Mouse (Mus musculus) CD4-positive helper T cell, adult 2 months (primary cell): ENCODE results near the gene Ssbp3.

Experiments
- DNase-seq: peaks from one replicate; pipeline ENCODE4 v3.0.0-alpha.2; 2012; ENCODE audit warnings: low read depth, missing footprints, low spot score

The Ssbp3 gene

DNA sequence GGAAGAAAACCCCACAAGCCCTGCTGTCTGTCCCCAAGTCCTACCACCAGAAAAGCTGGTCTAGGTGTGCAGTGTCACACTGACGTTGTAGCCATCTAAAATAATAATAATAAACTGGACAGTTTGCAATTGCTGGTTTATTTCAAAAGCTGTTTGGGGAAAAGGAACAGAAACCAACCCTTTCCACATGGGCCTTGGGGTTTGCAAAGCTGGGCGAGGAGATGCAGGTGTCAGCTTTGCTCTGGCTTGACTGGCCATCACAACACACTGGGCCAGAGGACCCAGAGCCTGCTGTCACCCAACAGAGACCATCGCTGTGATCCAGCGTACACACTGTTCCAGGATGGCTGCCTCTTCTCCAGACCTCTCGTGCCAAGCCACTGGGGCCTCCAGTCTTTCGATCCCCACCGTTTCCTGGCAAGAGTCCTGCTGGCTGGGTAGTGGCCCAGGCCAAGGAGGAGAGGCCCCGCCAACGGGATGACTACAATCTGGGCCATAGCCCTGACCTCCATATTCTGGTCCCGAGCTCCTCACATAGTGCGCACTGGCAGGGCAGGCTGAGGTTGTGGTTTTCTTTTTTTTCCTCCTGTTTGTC is 138.2 kb downstream of the Ssbp3 start:
- no peak for DNase-seq

DNA sequence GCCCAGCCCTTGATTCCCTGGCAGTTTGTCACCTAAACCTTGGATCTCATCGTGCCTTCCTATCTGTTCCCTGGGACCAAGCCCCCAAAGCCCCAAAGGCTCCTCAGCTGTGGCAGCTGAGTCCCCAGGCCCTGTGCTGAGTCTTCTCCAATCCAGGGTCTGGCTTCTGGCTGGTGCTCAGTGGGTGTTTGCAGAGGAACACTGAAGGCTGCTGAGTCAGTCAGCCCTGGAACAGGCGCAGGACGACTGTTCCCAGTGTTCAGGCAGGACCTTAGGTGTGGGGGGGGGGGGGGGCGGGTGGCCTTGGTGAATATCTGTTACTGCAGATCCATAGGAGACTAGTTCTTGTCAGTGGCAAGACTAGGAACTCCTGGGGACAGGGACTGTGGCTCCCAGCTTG is 141.4 kb downstream of the Ssbp3 start:
- no peak for DNase-seq

GRCm38 (mm10) chr4:107052962-107053553 is 142.6 kb downstream of the Ssbp3 start:
- no peak for DNase-seq

DNA sequence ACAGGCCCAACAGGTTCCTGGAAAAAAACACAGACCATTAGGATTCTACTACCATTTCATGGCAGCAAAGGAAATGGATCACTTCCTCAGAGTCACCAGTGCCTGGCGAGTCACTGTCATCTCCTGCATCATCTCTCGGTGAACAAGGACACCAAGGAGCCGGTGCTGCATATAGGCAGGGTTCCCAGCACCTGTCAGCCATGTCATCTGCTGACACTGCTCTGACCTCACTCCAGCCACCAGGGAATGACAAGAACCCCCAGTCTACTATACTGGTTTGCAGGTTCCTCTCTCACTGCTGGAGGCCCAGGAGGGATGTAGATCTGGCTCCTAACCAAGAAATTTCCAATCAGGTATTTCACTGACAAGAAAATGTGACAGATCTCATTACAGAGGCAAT is 145.6 kb downstream of the Ssbp3 start:
- DNase-seq, result no peak

GRCm38 (mm10) chr4:107058346-107058745 is 147.8 kb downstream of the Ssbp3 start:
- no peak for DNase-seq

DNA sequence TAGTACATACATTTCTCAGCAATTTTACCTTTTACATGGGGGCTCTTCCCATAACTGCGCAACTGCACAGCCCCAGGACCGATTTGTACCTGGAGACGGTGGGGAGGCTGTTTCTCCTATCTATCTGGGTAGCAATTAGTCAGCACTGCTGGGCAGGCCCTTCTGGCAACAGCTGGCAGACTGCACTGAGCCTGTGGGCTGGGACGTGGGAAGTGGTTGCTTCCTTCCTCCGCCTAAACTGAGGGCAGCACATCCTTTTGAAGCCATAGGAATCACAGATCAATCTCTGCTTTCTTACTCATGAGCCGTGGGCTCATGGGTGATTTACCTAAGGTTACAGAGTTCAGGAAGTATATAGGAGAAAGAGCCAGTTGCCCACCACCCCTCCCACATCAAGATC is 148.3 kb downstream of the Ssbp3 start:
- peak; percentile 14 for DNase-seq

DNA sequence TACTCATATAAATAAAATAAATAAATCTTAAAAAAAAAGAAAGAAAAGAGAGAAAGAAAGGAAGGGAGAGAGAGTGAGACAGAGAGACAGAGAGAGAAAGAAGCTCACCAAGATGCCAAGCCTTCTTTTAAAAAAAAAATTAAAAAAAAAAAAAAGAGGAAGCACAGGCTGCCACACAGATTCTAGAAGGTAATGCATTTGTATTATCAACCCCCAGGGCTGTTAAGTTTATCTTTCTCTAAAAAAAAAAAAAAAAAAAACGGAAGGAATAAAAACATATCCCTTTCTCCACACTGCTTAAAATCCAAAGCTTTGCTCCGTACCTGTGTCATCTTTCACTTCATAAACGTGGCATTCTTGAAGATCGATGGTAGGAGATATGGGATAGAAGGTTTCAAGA is 151.1 kb downstream of the Ssbp3 start:
- no peak for DNase-seq

- DNase-seq, result no peak
These were observed 152.7 kb downstream of the Ssbp3 start for GRCm38 (mm10) chr4:107063214-107063613.

DNA sequence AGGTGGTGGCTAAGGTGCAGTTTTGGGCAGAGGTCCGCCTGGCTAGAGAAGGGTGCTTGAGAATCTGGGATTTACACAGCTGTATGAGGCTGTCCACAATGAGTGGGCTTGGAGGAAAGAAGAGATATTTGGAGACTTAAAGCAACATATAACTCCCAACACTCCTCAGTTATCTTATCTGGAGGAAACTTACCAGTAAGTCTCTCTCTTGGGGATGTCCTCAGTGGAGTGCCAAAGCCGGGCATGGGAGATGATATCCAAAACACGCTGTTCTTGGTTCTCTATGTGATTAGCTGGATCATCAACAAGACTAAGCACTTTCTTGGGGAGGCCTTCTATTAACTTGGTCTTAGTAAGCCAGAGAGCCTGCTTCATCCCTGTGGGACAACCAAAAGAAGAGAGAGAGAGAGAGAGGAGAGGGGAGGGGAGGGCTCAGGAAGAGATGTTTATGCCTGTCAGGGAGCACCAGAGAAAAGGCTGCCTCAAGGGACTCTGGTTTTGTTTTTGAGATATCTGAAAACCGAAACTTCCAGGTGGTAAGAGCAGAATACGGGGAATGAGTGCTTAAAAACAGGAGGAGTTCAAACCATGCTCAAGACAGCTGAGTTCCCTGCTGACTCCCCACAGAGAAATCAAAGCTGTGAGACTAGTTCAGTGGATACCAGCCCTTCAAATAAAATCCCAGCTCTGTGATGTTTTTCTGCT is 154.0 kb downstream of the Ssbp3 start:
- no peak for DNase-seq

DNA sequence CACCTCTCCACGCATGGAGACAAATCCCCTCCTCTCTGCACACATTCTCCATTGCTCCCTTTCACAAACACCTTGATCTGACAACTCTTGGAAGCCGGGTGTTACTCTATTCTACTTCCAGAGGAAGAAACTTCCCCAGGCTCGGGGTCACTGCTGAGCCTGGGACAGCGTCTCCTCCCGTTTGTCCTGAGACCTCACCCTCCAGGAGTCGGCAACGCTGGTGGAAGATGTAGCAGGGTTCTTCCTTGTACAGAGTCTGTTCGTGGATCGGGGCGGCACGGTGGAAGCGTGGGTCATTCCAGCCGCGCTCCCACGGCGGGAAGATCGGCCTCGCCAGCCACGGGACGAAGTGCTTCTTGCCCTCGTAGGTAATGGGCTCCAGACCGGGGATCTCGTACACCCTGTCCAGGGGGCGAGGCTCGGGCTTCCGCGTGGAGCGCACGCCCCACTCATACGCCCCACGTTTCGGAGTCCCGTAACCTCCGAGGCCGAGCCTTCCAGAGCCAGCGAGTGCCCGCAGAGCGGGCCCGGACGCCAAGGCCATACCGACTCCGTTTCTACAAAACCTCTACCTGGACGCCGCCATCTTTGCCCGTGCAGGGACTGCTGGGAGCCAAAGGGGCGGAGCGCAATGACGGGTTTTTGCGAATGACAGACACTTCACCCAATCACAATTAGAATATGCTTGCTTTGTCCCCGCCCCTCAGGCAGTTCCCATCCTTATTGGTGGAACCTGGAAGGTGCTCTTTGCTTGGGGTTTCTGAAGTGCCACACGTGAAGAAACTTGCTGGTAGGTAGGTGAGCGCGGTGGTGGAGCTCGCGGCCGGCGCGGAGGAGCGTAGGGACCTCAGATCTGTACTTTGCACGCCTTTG is 156.0 kb downstream of the Ssbp3 start, which contains the start of the genes Mrpl37 and Cyb5rl:
Gene Mrpl37 (minus strand): TSS at position 617 of the 873 bp plus-strand sequence.
Gene Cyb5rl (plus strand): TSS at position 737 of the 873 bp plus-strand sequence.
- peak; percentile 97 for DNase-seq

- no peak for DNase-seq
These were observed 156.8 kb downstream of the Ssbp3 start for GRCm38 (mm10) chr4:107067151-107067840.

DNA sequence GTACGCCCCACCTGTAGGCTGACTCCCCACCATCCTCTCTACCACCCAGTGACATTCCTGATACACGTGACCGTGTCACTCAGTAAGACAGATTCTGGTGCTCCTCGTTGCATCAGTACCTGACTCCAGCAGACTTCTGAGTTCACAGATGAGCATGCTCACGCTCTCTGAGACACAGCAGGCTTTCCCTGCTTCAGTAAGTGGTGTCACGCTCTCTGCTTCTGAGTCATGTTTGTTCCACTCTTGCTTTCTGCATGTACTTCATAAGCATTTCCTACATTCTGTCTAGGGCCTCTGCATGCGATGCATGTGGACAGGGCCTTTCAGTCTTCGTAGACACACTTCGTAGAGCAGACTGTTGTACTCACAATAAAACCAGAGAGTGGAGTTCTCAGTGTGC is 161.8 kb downstream of the Ssbp3 start:
- DNase-seq, result no peak

DNA sequence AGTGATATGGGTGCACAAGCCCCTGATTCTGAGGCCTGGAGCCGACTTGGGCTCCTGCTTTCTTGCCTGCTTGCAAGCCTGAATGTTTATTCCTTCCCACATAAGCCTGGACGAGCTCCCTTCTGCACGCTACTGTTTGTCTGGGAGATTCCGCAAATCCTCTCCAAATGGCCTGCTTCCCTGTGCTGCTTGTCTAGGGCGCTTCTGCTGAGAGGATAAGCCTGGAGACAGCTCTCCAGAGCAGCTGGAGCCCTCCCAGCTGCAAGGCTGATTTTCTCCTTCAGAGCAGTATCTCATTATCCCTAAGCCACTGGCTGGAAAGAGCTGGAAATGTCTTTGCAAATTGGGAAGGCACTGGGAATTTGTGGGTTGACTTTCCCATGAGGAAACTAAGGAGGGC is 165.0 kb downstream of the Ssbp3 start:
- no peak for DNase-seq

- DNase-seq, result no peak
These were observed 168.4 kb downstream of the Ssbp3 start for GRCm38 (mm10) chr4:107078894-107079293.

DNA sequence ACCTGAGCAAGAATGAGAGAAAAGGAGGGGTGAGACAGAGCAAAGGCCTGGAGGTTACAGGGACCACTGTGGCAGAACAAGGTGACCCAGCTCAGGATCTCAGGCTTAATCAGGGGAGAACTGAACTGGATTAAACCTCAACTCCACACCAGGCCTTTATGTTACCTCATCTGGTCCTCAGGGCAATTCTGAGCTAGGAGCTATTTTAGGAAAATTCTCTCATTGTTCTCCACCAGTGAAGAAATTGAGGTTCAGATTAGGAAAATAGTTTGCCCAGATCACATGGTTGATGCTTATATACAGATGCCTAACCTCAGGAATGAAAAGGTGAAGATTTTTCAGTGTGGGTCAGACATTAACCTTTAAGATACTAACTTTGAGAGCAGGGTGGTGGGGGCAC is 169.2 kb downstream of the Ssbp3 start:
- DNase-seq, result no peak

GRCm38 (mm10) chr4:107082185-107082584 is 171.7 kb downstream of the Ssbp3 start:
- no peak for DNase-seq

DNA sequence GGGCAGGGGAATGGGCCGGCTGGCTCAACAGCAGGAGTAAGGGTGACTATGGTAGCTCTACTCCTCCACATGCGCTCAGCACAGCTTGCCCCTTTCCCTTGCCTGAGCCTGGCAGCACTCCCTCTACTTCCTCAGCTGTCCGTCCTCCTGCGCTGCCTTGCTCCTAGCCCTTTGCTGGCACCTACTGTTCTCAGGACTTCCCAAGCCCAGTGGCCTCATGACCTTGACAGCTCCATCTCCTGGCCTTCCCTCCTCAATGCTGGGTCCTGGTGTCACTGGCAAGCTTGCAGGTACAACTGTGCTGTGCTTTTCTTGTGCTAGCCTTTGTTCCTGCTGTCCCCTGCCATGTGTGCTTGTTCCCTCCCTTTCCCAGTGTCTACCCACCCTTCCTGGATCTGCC is 172.6 kb downstream of the Ssbp3 start:
- DNase-seq, result no peak

GRCm38 (mm10) chr4:107084343-107084742 is 173.8 kb downstream of the Ssbp3 start:
- no peak for DNase-seq

GRCm38 (mm10) chr4:107084858-107085257 is 174.4 kb downstream of the Ssbp3 start:
- DNase-seq, result no peak

DNA sequence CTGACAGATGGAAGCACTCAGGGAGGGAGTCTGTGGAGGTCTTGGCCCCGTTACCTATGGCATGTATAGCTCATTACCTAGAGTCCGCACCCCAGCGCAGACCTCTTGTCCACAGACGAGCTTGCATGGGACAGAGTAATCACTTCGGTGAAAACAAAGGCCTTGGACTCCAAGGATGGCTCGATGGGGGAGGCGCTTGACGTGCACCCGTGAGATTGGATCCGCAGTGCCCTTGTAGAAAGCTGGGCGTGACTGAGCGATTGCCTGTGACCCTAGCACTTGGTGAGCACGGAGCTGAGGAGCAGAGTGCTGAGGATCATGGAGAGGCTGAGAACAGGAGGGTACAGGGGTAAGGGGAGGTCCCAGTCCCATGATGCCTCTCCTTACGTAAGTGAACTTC is 181.2 kb downstream of the Ssbp3 start:
- no peak for DNase-seq

- DNase-seq, result no peak
These were observed 184.1 kb downstream of the Ssbp3 start for GRCm38 (mm10) chr4:107094484-107095187.
